Mouse (Mus musculus) adrenal gland, adult 8-10 months (tissue): ENCODE measurements at regions not wholly inside any gene's neighbourhood (a gene's known extent, or its start where the extent isn't known, plus 50 kb on each side); places are given as distances from the start of the nearest gene placed in this dataset.
A peak's percentile ranks its signal among the peaks of the same experiment; 100 is the strongest.

Source experiments
- DNase-seq: peaks from one replicate; pipeline ENCODE4 v3.0.0; 2022

GRCm38 (mm10) chr7:114912109-114912508 lies 168.6 kb downstream of the Insc start:
- DNase-seq = no peak

- peak; percentile 39 for DNase-seq
Measured at GRCm38 (mm10) chr7:114922155-114922554, 178.7 kb downstream of the Insc start.

- DNase-seq = no peak
Measured at GRCm38 (mm10) chr7:114933861-114934260, 190.4 kb downstream of the Insc start.

GRCm38 (mm10) chr7:114950759-114951158 lies 207.3 kb downstream of the Insc start:
- no peak for DNase-seq

GRCm38 (mm10) chr7:114963206-114963605 lies 219.7 kb downstream of the Insc start:
- no peak for DNase-seq

GRCm38 (mm10) chr7:114965923-114966322 lies 222.4 kb downstream of the Insc start:
- DNase-seq = no peak

- DNase-seq = no peak
Measured at GRCm38 (mm10) chr7:114986481-114986880, 243.0 kb downstream of the Insc start.

GRCm38 (mm10) chr7:114991255-114991654 lies 247.8 kb downstream of the Insc start:
- no peak for DNase-seq

- DNase-seq = no peak
Measured at GRCm38 (mm10) chr7:114992440-114992839, 248.9 kb downstream of the Insc start.

GRCm38 (mm10) chr7:115000796-115001524 lies 257.5 kb downstream of the Insc start:
- DNase-seq = no peak

- no peak for DNase-seq
Measured at GRCm38 (mm10) chr7:115014253-115014998, 270.9 kb downstream of the Insc start.

GRCm38 (mm10) chr7:115019369-115019958 lies 276.0 kb downstream of the Insc start:
- DNase-seq = no peak

- DNase-seq = no peak
Measured at GRCm38 (mm10) chr7:115020023-115020422, 276.5 kb downstream of the Insc start.

GRCm38 (mm10) chr7:115025803-115026202 lies 282.3 kb downstream of the Insc start:
- DNase-seq = no peak

GRCm38 (mm10) chr7:115027685-115028084 lies 284.2 kb downstream of the Insc start:
- no peak for DNase-seq

GRCm38 (mm10) chr7:115033987-115034386 lies 290.5 kb downstream of the Insc start:
- no peak for DNase-seq

- DNase-seq = no peak
Measured at GRCm38 (mm10) chr7:115055527-115055926, 312.0 kb downstream of the Insc start.

- no peak for DNase-seq
Measured at GRCm38 (mm10) chr7:115056992-115057645, 313.6 kb downstream of the Insc start.

- no peak for DNase-seq
Measured at GRCm38 (mm10) chr7:115057736-115058135, 314.2 kb downstream of the Insc start.

- no peak for DNase-seq
Measured at GRCm38 (mm10) chr7:115060171-115060570, 316.7 kb downstream of the Insc start.

GRCm38 (mm10) chr7:115062817-115063216 lies 319.3 kb downstream of the Insc start:
- no peak for DNase-seq

- no peak for DNase-seq
Measured at GRCm38 (mm10) chr7:115067641-115068040, 324.1 kb downstream of the Insc start.

- DNase-seq = no peak
Measured at GRCm38 (mm10) chr7:115073406-115073805, 329.9 kb downstream of the Insc start.
